Mouse (Mus musculus): ENCODE data around the gene Ybey. TPM values are rescaled to one million over a fixed set of nuclear protein-coding genes. Genes with fewer than 3 reads are reported as not detected.

Gene Ybey
- total and polyA plus RNA-seq, 2 experiments from 2014 or later: 4.1 to 7.3 TPM

DNA sequence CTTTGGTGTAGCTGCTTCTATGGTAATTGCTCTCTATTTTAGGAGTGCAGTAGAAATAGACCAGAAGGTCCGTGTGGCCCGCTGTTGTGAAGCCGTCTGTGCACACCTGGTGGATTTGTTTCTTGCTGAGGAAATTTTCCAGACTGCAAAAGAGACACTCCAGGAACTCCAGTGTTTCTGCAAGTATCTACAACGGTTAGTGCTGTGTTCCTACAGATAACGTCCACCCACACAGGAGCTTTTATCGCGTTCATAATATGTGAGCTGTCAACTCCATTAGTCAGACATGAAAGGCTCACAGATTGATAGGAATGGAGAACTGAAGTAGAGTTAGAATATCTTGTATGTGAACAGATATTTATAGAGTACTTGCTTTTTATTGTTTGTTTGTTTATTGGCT, 27.5 kb upstream of the Ybey start:
- Histone ChIP-seq H3K27ac (ENCODE audit: low read depth, low read length) (no peak overlapping the region), H3K4me2 (ENCODE audit: low read depth, low read length, poor library complexity, severe bottlenecking) (no peak overlapping the region), H3K4me3 (ENCODE audit: low read depth, low read length) (no peak overlapping the region), H3K9me3 (ENCODE audit: low read length) (no peaks in the 10 kb centered on the region), H3K27me3 (ENCODE audit: insufficient read depth, low read length) (no peaks in the 10 kb centered on the region), H3K4me1 (ENCODE audit: insufficient read depth, low read length) (no peaks in the 10 kb centered on the region), H3K9ac (replicated peaks; ENCODE audit: low read length, poor library complexity, severe bottlenecking) (no peak overlapping the region), H3K36me3 (ENCODE audit: insufficient read depth, low read length) (peaks cover 71% of the 10 kb centered on the region)
- no peak for DNase-seq (ENCODE audit: low spot score)
- whole genome bisulfite sequencing: 95% methylated on average over 7 of the region's 7 CpGs
- ATAC-seq (ENCODE audit: low FRiP score): no peak
- TF ChIP-seq CTCF (IDR thresholded peaks at IDR 0.05): no peak

DNA sequence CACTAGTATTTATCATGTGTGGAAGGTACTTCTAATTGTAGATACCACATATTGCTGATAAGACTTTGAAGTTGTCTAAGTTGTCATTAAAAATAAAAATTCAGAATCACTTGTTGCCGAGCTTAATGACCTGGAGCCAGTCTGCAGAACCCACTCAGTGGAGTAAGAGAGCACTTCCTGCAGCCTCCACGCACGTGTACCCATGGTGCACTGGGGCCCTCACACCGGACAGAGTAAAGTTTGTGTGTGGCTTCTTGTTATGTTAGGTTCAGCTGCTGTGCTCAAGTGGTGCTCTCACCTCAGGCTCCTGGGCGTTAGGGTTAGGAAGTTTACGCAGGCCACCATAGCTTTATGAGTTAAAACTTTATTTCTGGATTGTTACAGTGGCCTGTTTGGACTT, 26.6 kb upstream of the Ybey start:
- H3K4me1 ChIP-seq (ENCODE audit: insufficient read depth, low read length): no peaks in the 10 kb centered on the region
- no peak overlapping the region for H3K4me3 ChIP-seq (ENCODE audit: low read depth, low read length)
- WGBS: 89% methylated on average over 6 of the region's 6 CpGs
- H3K9ac ChIP-seq (replicated peaks; ENCODE audit: low read length, poor library complexity, severe bottlenecking): no peak overlapping the region
- no peak overlapping the region for H3K27ac ChIP-seq (ENCODE audit: low read depth, low read length)
- TF ChIP-seq CTCF (IDR thresholded peaks at IDR 0.05): no peak
- ATAC-seq (ENCODE audit: low FRiP score) (no peak), DNase-seq (ENCODE audit: low spot score) (no peak)
- H3K4me2 ChIP-seq (ENCODE audit: low read depth, low read length, poor library complexity, severe bottlenecking): no peak overlapping the region
- H3K36me3 ChIP-seq (ENCODE audit: insufficient read depth, low read length): peaks cover 73% of the 10 kb centered on the region
- no peaks in the 10 kb centered on the region for H3K27me3 ChIP-seq (ENCODE audit: insufficient read depth, low read length)
- H3K9me3 ChIP-seq (ENCODE audit: low read length): no peaks in the 10 kb centered on the region

DNA sequence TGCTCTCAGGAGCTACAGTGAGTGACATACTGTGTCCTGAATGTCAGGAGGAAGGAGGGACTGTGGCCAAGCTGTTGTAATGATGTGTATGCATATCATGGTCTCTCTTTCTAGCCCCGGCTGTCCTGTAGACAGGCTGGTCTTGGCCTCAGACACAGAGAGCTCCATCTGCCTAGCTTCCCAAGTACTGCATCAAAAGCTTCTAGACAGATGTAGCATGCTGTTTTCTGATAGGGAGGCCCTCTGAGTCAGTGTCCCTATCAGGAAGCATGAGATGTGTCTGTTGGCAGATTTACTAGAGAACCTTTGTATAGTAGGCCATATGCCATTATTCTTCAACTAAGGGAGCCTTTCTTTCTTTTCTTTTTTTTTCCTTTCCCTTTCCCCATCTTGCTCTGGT, 24.6 kb upstream of the Ybey start:
- H3K9me3 ChIP-seq (ENCODE audit: low read length): no peaks in the 10 kb centered on the region
- ATAC-seq (ENCODE audit: low FRiP score) (no peak), DNase-seq (ENCODE audit: low spot score) (no peak)
- H3K27ac ChIP-seq (ENCODE audit: low read depth, low read length): no peak overlapping the region
- no peak overlapping the region for H3K4me2 ChIP-seq (ENCODE audit: low read depth, low read length, poor library complexity, severe bottlenecking)
- no peaks in the 10 kb centered on the region for H3K4me1 ChIP-seq (ENCODE audit: insufficient read depth, low read length)
- WGBS: 83% methylated on average over 1 of the region's 1 CpGs
- H3K4me3 ChIP-seq (ENCODE audit: low read depth, low read length): no peak overlapping the region
- H3K27me3 ChIP-seq (ENCODE audit: insufficient read depth, low read length): no peaks in the 10 kb centered on the region
- no peak for TF ChIP-seq CTCF (IDR thresholded peaks at IDR 0.05)
- peaks cover 76% of the 10 kb centered on the region for H3K36me3 ChIP-seq (ENCODE audit: insufficient read depth, low read length)
- H3K9ac ChIP-seq (replicated peaks; ENCODE audit: low read length, poor library complexity, severe bottlenecking): no peak overlapping the region

DNA sequence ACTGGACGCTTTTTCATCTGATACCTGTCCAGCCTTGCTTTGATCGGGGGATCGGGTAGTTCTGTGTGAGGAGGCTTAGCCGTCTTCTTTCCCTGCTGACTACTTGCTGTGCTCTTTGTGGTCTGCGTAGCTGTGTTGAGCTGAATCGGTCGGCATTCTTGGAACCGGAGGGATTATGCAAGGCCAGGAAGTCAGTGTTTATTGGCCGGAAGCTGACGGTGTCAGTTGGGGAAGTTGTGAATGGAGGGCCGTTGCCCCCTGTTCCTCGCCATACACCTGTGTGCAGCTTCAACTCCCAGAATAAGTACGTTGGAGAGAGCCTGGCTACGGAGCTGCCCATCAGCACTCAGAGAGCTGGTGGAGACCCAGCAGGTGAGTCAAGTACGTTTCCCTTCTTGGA, 20.3 kb upstream of the Ybey start:
- no peaks in the 10 kb centered on the region for H3K27me3 ChIP-seq (ENCODE audit: insufficient read depth, low read length)
- H3K9ac ChIP-seq (replicated peaks; ENCODE audit: low read length, poor library complexity, severe bottlenecking): no peak overlapping the region
- peaks cover 70% of the 10 kb centered on the region for H3K36me3 ChIP-seq (ENCODE audit: insufficient read depth, low read length)
- H3K4me2 ChIP-seq (ENCODE audit: low read depth, low read length, poor library complexity, severe bottlenecking): no peak overlapping the region
- WGBS: 96% methylated on average over 15 of the region's 15 CpGs
- DNase-seq (ENCODE audit: low spot score) (no peak), ATAC-seq (ENCODE audit: low FRiP score) (no peak)
- H3K27ac ChIP-seq (ENCODE audit: low read depth, low read length): no peak overlapping the region
- no peaks in the 10 kb centered on the region for H3K4me1 ChIP-seq (ENCODE audit: insufficient read depth, low read length)
- no peak overlapping the region for H3K4me3 ChIP-seq (ENCODE audit: low read depth, low read length)
- no peaks in the 10 kb centered on the region for H3K9me3 ChIP-seq (ENCODE audit: low read length)
- TF ChIP-seq CTCF (IDR thresholded peaks at IDR 0.05): no peak

DNA sequence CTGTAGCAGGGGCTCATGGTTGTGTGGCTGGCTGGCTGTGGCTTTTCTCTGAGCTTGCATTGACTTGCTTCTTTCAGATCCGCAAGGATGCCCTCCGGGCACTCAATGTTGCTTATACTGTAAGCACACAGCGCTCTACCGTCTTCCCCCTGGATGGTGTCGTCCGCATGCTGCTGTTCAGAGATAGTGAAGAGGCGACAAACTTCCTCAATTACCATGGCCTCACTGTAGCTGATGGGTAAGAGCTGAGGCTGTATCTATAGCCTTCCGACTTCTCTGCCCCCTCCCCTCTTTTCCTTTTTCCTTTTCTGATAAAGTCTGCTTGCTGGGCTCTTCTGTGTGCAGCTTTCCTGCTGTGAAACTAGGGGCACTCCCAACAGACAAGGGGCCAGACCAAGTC, 19.4 kb upstream of the Ybey start:
- no peak for ATAC-seq (ENCODE audit: low FRiP score)
- DNase-seq (ENCODE audit: low spot score): no peak

DNA sequence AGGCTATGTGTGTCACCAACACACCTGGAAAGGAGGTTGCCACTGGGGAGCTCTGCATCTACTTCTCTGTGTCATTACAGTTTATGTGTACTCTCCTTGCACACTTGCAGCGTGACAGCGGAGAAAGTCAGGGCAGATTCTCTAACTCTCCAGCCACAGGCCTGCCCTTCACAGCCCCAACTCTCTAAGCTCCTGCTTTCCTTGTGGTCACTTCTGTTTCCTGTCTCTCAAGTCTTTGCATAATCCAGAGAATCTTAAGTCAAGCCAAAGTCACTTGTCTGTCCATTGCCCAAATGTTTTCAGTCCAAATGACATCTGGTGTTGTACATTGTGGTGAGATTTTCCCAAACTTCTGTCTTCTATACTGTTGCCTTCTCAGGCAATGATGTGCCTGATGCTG, 17.4 kb upstream of the Ybey start:
- no peaks in the 10 kb centered on the region for H3K9me3 ChIP-seq (ENCODE audit: low read length)
- TF ChIP-seq CTCF (IDR thresholded peaks at IDR 0.05): no peak
- no peak overlapping the region for H3K4me3 ChIP-seq (ENCODE audit: low read depth, low read length)
- ATAC-seq (ENCODE audit: low FRiP score) (no peak), DNase-seq (ENCODE audit: low spot score) (no peak)
- 97% methylated on average over 2 of the region's 2 CpGs for WGBS
- no peaks in the 10 kb centered on the region for H3K4me1 ChIP-seq (ENCODE audit: insufficient read depth, low read length)
- no peaks in the 10 kb centered on the region for H3K27me3 ChIP-seq (ENCODE audit: insufficient read depth, low read length)
- no peak overlapping the region for H3K9ac ChIP-seq (replicated peaks; ENCODE audit: low read length, poor library complexity, severe bottlenecking)
- H3K27ac ChIP-seq (ENCODE audit: low read depth, low read length): no peak overlapping the region
- peaks cover 75% of the 10 kb centered on the region for H3K36me3 ChIP-seq (ENCODE audit: insufficient read depth, low read length)
- no peak overlapping the region for H3K4me2 ChIP-seq (ENCODE audit: low read depth, low read length, poor library complexity, severe bottlenecking)

More for the DNA sequence above, 19.4 kb upstream of the Ybey start:
- Histone ChIP-seq H3K9me3 (ENCODE audit: low read length) (no peaks in the 10 kb centered on the region), H3K27me3 (ENCODE audit: insufficient read depth, low read length) (no peaks in the 10 kb centered on the region), H3K4me3 (ENCODE audit: low read depth, low read length) (no peak overlapping the region), H3K4me2 (ENCODE audit: low read depth, low read length, poor library complexity, severe bottlenecking) (no peak overlapping the region), H3K9ac (replicated peaks; ENCODE audit: low read length, poor library complexity, severe bottlenecking) (no peak overlapping the region), H3K36me3 (ENCODE audit: insufficient read depth, low read length) (peaks cover 66% of the 10 kb centered on the region), H3K4me1 (ENCODE audit: insufficient read depth, low read length) (no peaks in the 10 kb centered on the region), H3K27ac (ENCODE audit: low read depth, low read length) (no peak overlapping the region)
- 96% methylated on average over 8 of the region's 8 CpGs for WGBS
- no peak for TF ChIP-seq CTCF (IDR thresholded peaks at IDR 0.05)
